Mouse (Mus musculus): ENCODE results near the gene Gpr146. TPM values are rescaled to one million over a fixed set of nuclear protein-coding genes. Genes with fewer than 3 reads are reported as not detected.

Gpr146 gene
- polyA plus RNA-seq, 1 experiment from 2014 or later: 22.7 TPM

DNA sequence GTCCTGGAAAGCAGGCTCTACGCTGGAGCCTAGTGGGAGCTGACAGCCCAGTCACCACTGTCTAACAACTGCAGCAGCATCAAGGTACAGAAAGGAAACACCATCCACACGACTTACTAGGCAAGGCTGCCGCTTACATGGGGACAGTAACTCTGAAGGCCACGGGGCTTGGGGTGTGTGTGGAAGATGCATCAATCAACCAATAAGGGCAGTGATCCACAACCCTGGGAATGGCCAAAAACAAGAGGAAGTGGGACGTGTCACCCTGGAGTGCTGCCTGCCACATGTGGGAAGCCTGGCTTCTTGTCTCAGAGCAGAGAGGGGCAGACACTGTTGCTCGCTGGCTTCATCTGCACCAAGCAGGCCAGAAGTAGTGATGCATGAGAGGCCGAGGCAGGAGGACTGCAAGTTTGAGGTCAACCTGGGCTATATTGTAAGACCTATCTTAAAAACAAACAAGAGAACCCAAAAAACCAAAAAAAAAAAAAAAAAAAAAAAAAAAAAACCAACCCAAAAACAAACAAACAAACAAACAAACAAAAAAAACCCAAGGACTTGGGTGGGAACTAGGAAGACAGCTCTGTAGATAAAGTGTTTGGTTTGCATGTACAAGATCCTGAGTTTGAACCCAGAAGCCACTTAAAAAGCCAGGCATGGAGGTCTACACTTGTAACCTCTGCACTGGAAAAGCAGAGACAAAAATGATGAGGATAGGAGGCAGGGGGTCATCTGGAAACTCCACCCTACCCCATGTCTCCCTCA, 55.4 kb downstream of the Gpr146 start:
- H3K9ac ChIP-seq (replicated peaks; ENCODE audit: low read depth): no peak overlapping the region
- no peak overlapping the region for H3K4me2 ChIP-seq (replicated peaks; ENCODE audit: low read depth, low read length)
- no peaks in the 10 kb centered on the region; the same call in 1 of the 2 replicates for H3K4me1 ChIP-seq (ENCODE audit: insufficient read depth, low read depth, low read length)
- DNase-seq (ENCODE audit: low spot score) (no peak), ATAC-seq (no peak)
- H3K27ac ChIP-seq (ENCODE audit: low read length): no peak overlapping the region
- H3K36me3 ChIP-seq (ENCODE audit: insufficient read depth, low read length): no peaks in the 10 kb centered on the region; the same call in 1 of the 2 replicates
- WGBS: 71% methylated on average over 7 of the region's 7 CpGs
- TF ChIP-seq EP300 (IDR thresholded peaks at IDR 0.05) (no peak), CTCF (IDR thresholded peaks at IDR 0.05) (no peak)
- no peak overlapping the region for H3K4me3 ChIP-seq (ENCODE audit: low read depth, low read length)
- no peaks in the 10 kb centered on the region for H3K27me3 ChIP-seq (replicated peaks; ENCODE audit: insufficient read depth, low read length)
- H3K9me3 ChIP-seq (ENCODE audit: low read length): no peaks in the 10 kb centered on the region

DNA sequence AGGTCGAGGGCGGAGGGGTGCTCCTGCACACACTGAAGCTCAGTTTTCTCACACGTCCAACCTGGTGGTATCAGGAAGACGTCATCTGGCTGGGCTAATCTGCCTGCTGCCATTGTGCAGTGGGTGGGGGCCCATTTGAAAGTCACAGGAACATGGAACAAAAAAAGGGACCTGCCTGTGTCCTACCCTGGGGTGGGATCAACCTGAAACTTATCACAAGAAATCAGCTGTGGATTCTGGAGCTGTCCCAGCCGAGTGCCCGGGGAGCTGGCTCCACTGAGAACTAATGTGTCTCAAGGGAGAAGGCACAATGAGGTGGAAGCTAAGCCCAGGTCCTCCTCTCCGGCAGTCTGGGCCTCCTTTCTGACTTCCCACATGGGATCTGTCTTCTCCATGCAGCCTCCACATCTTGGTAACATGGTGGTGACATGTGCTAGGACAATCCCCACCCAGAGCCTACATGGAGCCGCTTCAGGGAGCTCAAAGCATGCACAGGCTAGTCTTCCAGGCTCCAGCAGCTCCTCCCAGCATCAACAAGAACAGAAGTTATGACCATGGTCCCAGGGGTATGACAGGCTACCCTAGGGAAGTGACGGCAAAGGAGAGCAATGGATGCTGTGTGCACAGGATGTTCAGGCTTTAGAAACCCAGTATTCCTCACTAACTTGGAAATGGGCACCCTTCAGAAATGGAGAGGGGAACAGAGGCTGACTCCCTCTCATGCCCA, 56.5 kb downstream of the Gpr146 start:
- Histone ChIP-seq H3K9ac (replicated peaks; ENCODE audit: low read depth) (no peak overlapping the region), H3K4me3 (ENCODE audit: low read depth, low read length) (no peak overlapping the region), H3K27ac (ENCODE audit: low read length) (no peak overlapping the region), H3K4me2 (replicated peaks; ENCODE audit: low read depth, low read length) (no peak overlapping the region), H3K27me3 (replicated peaks; ENCODE audit: insufficient read depth, low read length) (no peaks in the 10 kb centered on the region), H3K4me1 (ENCODE audit: insufficient read depth, low read depth, low read length) (no peaks in the 10 kb centered on the region; the same call in 1 of the 2 replicates), H3K9me3 (ENCODE audit: low read length) (no peaks in the 10 kb centered on the region), H3K36me3 (ENCODE audit: insufficient read depth, low read length) (no peaks in the 10 kb centered on the region; the same call in 1 of the 2 replicates)
- TF ChIP-seq EP300 (IDR thresholded peaks at IDR 0.05) (no peak), CTCF (IDR thresholded peaks at IDR 0.05) (no peak)
- DNase-seq (ENCODE audit: low spot score) (no peak), ATAC-seq (no peak)
- 79% methylated on average over 9 of the region's 9 CpGs for WGBS

DNA sequence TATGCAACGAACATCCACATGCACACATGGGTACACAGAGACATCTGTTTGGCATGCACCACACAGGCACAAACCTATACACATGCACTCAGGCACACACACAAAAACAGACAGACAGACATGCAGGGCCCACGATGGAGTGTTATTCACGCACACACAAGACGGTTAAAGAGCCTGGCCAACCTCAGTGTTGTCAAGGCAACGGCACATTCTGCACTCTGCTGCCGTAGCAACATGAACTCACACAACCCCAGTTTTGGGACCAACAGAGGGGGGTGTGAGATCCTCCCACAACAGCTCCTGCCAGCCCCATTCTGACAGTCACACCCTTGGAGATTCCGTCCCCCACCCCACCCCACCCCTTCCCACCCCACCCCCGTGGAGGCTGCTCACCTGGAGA, 57.4 kb downstream of the Gpr146 start:
- H3K27ac ChIP-seq (ENCODE audit: low read length): no peak overlapping the region
- DNase-seq (ENCODE audit: low spot score) (peak; percentile 42), ATAC-seq (peak; percentile 51)
- no peak overlapping the region for H3K4me2 ChIP-seq (replicated peaks; ENCODE audit: low read depth, low read length)
- H3K9ac ChIP-seq (replicated peaks; ENCODE audit: low read depth): no peak overlapping the region
- no peaks in the 10 kb centered on the region for H3K27me3 ChIP-seq (replicated peaks; ENCODE audit: insufficient read depth, low read length)
- no peaks in the 10 kb centered on the region for H3K9me3 ChIP-seq (ENCODE audit: low read length)
- no peaks in the 10 kb centered on the region; the same call in 1 of the 2 replicates for H3K36me3 ChIP-seq (ENCODE audit: insufficient read depth, low read length)
- no peaks in the 10 kb centered on the region for H3K4me1 ChIP-seq (ENCODE audit: insufficient read depth, low read depth, low read length)
- no peak overlapping the region for H3K4me3 ChIP-seq (ENCODE audit: low read depth, low read length)
- 35% methylated on average over 8 of the region's 8 CpGs for WGBS
- TF ChIP-seq CTCF (IDR thresholded peaks at IDR 0.05) (no peak), EP300 (IDR thresholded peaks at IDR 0.05) (no peak)

DNA sequence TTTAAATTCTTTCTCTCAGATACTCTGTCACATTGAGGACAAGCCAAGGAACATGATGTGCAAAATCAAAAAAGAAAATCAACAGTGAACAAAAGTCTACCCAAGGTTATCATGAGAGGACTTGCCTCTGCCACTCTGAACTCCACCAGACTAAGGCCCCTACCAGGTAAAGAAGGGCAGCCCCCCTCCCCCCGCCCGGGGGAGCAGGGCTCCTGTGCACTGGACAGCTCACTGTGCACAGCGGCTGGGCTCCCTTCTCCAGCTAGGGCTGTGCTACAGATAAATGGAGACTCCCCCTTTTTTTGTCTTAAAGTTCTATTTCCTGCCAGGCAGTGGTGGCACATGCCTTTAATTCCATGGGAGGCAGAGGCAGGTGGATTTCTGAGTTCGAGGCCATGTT, 60.3 kb downstream of the Gpr146 start:
- no peaks in the 10 kb centered on the region for H3K27me3 ChIP-seq (replicated peaks; ENCODE audit: insufficient read depth, low read length)
- 86% methylated on average over 4 of the region's 4 CpGs for WGBS
- DNase-seq (ENCODE audit: low spot score): no peak
- H3K4me3 ChIP-seq (ENCODE audit: low read depth, low read length): no peak overlapping the region
- no peak overlapping the region for H3K27ac ChIP-seq (ENCODE audit: low read length)
- H3K4me2 ChIP-seq (replicated peaks; ENCODE audit: low read depth, low read length): no peak overlapping the region
- no peak overlapping the region for H3K9ac ChIP-seq (replicated peaks; ENCODE audit: low read depth)
- no peaks in the 10 kb centered on the region for H3K9me3 ChIP-seq (ENCODE audit: low read length)
- TF ChIP-seq CTCF (IDR thresholded peaks at IDR 0.05) (no peak), EP300 (IDR thresholded peaks at IDR 0.05) (no peak)
- no peaks in the 10 kb centered on the region for H3K4me1 ChIP-seq (ENCODE audit: insufficient read depth, low read depth, low read length)
- H3K36me3 ChIP-seq (ENCODE audit: insufficient read depth, low read length): no peaks in the 10 kb centered on the region
- no peak for ATAC-seq

DNA sequence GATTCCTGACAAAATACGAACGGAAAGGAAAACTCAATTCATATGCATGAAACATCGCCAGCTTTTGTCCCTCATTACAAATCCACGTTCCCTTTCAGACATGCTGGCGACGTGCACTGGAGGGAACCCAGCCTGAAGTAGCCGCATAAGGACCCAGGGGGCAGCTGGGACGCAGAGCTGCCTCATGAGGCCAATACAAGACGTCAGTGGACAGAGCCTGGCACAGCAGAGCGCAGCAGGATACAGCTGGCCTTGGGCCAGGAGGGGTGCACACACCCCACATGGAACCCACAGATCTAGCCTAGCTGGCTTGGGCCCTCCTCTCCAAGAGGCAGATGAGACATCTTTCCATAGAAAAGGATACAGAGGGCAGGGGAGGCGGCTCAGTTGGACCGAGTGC, 60.9 kb downstream of the Gpr146 start:
- 81% methylated on average over 12 of the region's 12 CpGs for WGBS
- DNase-seq (ENCODE audit: low spot score) (no peak), ATAC-seq (no peak)
- Histone ChIP-seq H3K4me1 (ENCODE audit: insufficient read depth, low read depth, low read length) (0 out of 2 replicates have a peak, but pooled peaks cover 2% of the 10 kb centered on the region), H3K4me3 (ENCODE audit: low read depth, low read length) (no peak overlapping the region), H3K27ac (ENCODE audit: low read length) (no peak overlapping the region), H3K4me2 (replicated peaks; ENCODE audit: low read depth, low read length) (no peak overlapping the region), H3K36me3 (ENCODE audit: insufficient read depth, low read length) (no peaks in the 10 kb centered on the region), H3K27me3 (replicated peaks; ENCODE audit: insufficient read depth, low read length) (no peaks in the 10 kb centered on the region), H3K9me3 (ENCODE audit: low read length) (no peaks in the 10 kb centered on the region), H3K9ac (replicated peaks; ENCODE audit: low read depth) (no peak overlapping the region)
- TF ChIP-seq CTCF (IDR thresholded peaks at IDR 0.05): no peak
- TF ChIP-seq EP300 (IDR thresholded peaks at IDR 0.05): no peak

DNA sequence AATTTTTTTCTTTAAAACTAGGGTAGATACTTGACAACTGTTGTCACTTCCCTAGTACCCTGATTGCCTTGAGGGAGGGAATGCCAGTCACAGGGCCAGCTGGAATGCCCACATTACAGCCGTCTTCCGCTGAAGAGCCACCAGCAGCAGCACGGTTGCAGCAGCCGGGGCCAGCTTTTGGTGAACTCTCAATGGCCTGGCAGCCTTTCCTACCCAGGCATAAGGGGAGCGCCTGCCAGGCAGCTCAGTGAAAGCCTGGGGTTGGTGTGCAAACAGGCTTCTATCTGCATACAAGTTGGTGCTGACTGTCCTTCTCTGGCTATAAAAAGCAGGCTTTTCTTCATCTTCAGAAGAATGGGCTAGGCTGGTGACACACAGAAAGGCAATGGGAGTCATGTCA, 63.0 kb downstream of the Gpr146 start:
- H3K27ac ChIP-seq (ENCODE audit: low read length): no peak overlapping the region
- no peak for ATAC-seq

More for the DNA sequence above, 63.0 kb downstream of the Gpr146 start:
- H3K4me2 ChIP-seq (replicated peaks; ENCODE audit: low read depth, low read length): no peak overlapping the region
- no peak overlapping the region for H3K4me3 ChIP-seq (ENCODE audit: low read depth, low read length)
- no peaks in the 10 kb centered on the region for H3K36me3 ChIP-seq (ENCODE audit: insufficient read depth, low read length)
- 64% methylated on average over 5 of the region's 5 CpGs for WGBS
- H3K27me3 ChIP-seq (replicated peaks; ENCODE audit: insufficient read depth, low read length): no peaks in the 10 kb centered on the region
- TF ChIP-seq EP300 (IDR thresholded peaks at IDR 0.05) (no peak), CTCF (IDR thresholded peaks at IDR 0.05) (no peak)
- DNase-seq (ENCODE audit: low spot score): no peak
- H3K9me3 ChIP-seq (ENCODE audit: low read length): no peaks in the 10 kb centered on the region
- 0 out of 2 replicates have a peak, but pooled peaks cover 2% of the 10 kb centered on the region for H3K4me1 ChIP-seq (ENCODE audit: insufficient read depth, low read depth, low read length)
- H3K9ac ChIP-seq (replicated peaks; ENCODE audit: low read depth): no peak overlapping the region

Data from lung, postnatal 0 days (tissue).